Mouse (Mus musculus): Measurements from ENCODE around the gene Nol8. TPM values are rescaled to one million over a fixed set of nuclear protein-coding genes. Genes with fewer than 3 reads are reported as not detected.
A peak's percentile ranks its signal among the peaks of the same experiment; 100 is the strongest.

Gene Nol8
- total RNA-seq (2021), result 10 to 100 TPM; 14.9 to 16.9 TPM

DNA sequence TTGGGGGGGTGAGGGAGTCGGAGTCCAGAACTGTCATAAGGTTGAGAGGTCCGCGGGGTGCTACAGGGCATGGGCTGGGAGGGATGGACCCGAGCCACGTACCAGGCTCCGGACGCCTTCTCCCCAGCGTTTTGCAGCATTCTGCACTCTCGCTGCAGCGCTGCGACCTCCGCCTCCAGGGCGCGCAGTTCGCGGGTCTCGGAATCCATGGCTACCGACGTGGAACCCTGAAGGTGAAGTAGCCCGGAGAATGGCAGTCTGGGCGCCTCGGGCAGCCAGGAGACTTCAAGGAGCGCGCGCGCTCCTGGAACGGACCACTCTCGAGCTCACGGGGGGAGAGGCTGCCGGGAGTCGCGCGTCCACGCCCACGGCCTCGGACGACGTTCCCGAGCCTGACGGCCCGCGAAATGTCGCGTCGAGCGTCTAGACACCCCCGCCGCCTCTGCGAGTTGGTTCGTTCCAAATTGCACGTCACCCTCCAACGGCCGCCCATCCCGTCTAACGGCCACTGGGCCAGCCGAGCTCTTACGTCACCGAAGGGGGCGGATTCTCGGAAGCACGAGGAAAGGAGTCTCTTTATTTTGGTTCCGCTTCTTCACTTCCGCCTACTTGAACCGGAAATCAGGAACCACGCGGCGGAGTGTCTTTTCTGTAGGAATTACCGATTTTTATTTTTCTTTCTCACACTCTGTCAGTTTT, at the start of gene Nol8, which contains the start of gene Cenpp:
Gene Nol8, plus strand, starts transcription at position 598 of the 699 bp plus-strand sequence.
Gene Cenpp, minus strand, starts transcription at position 305 of the 699 bp plus-strand sequence.
- intact Hi-C loops (cut with DNase I), result loop anchor here (5.0 to 10.0 kb wide), 2 partner anchors 310 to 438 kb away; partner anchors contain the start of genes Bicd2 and Card19

DNA sequence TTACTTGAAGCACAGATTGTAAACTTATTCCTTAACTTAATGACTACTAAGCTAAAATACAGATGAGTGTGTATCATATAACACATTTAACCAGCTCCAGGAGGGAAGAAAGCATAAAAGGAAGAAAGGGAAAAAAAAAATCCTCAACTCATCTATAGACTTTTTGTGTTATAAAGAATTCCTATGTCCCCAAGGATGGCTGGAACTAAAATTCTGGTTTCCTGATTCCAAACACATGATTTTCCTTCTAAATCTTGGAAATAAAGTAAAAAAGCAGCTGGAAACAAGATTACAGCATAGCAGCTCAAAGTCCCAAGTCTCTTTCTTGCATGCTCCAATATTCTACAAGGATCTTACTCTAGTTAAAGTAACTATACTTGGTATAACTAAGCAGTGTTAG, 49.3 kb upstream of the Nol8 start:
- intact Hi-C loops (cut with DNase I), result no loop called here

More for the DNA sequence above, at the start of gene Nol8, which contains the start of gene Cenpp:
- peak; percentile 97 for DNase-seq (ENCODE audit: low spot score)

DNA sequence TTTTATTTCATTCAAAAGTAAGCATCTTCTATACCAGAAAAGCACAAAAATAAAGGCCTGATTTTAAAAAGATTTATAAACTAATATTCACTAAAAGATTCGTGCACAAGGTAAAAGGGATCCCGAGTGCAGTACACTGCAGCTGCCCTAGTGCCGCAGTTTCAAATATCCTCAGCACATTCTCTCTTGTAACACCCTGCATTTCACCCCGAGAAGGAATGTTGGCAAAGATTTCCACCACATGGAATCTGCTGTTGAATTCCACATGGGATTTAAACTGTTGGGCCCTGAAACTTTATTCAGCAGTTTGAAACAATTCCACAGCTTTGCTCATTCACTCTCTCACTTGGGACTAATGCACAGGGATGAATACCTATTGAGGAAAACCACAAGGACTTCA, 45.2 kb upstream of the Nol8 start, which contains the start of gene Ogn:
Gene Ogn, plus strand, starts transcription at position 333 of the 400 bp plus-strand sequence.
- intact Hi-C loops (cut with DNase I), result no loop called here

More for the DNA sequence above, 49.3 kb upstream of the Nol8 start:
- no peak for DNase-seq (ENCODE audit: low spot score)

DNA sequence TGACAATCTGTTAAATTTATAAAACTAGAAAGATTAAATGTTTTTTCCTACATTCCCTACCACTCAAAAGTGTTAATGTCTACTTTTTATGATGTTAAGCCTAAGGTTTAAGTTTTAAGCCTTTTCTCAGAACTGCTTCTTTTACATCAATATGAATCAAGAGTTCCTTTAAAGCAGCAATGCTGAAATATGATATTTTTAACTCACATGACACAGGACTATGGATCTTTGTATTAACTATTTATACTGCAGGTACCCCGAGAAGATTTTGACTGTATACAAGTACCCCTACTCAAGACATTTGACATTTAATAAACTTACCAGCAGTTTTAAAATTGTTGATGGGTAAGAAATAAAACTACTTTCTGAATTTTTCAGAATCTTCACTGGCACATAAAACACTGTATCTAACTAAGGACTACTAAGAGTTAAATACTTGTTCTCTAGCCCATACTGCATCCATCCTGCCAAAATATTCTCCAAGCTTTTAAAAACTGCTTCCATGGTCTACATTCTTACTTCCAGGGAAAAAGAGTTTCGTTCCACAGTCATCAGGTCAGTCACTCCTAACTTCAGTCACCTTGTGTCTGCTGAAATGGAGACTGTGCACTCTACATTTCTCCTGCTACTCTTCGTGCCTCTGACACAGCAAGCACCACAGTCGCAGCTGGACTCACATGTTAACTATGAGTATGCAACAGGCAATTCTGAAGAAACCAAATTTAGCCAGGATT, 44.1 kb upstream of the Nol8 start:
- intact Hi-C loops (cut with DNase I), result no loop called here
- DNase-seq (ENCODE audit: low spot score), result no peak

More for the DNA sequence above, 45.2 kb upstream of the Nol8 start, which contains the start of gene Ogn:
- DNase-seq (ENCODE audit: low spot score), result peak; percentile 31

DNA sequence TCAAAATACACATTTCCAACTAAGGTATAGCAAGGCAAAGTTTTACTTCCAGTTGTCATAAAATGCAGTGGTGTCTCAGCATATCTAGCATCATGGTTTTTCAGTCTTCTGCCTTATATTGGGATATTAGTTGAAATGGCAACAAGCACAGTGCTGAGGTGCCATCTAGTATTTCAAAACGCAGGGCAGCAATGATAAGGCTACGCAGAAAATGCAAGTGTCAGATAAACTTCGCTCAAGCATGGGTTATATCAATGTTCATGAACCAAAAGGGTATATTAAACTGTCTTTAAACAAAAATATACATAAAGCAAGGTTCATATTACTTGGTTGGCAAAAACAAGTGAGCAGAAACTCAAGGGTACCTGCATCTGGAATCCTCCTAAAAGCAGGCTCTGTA, 35.9 kb upstream of the Nol8 start:
- no peak for DNase-seq (ENCODE audit: low spot score)
- intact Hi-C loops (cut with DNase I), result no loop called here

DNA sequence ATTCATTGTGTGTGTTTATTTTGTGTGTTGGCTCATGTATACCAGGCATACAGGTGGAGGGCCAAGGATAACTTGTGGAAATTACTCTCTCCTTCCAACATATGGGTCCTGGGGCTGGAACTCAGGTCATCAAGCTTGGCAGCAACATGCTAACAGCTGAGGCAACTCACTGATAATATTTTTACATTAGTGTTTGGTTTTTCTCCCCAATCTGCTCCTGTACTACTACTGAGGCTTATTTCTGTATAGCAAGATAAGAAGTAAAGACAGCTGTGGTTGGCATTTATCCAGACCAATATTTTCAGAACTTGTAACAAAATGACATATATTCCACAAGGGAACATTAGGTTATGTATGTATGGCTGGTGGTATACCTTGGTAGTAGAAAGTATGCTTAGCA, 34.5 kb upstream of the Nol8 start:
- DNase-seq (ENCODE audit: low spot score), result no peak
- intact Hi-C loops (cut with DNase I), result no loop called here

DNA sequence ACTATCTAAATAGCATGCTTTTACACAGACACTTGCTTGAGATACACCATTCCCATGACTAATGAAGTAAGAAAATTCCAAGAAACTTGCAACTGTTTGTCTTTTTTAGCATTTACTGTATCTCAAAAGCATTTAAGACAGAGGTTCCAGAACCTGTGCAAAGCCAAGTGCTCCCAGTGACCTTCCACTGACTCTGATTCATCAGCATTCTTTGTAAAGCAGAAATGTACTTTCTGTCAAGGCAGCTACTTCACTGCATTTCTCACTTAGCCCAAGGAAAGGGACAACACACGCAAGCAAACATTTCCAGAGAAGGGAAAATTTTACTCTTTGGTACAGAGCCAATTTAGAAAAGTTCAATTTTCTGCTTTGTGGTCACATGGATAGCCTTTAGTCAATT, 29.7 kb upstream of the Nol8 start:
- no peak for DNase-seq (ENCODE audit: low spot score)
- intact Hi-C loops (cut with DNase I), result no loop called here

DNA sequence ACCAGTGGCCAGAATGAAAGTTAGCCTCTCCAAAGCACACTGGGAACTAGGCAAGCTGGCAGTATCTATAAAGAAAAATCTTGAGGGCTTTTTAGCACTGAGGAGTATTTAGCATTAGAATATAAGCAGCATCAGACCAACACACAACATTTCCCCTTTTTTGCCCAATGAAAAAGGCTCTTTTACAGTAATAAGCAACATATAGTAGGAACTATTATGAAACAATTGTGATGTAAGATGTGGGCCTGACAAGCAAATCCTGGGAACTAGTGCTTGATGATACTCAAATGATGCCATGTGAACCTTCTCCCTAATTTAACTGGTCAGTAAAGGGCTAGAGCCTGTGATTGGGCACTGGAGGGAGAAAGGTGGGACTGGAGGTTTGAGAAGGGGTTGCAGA, 24.7 kb upstream of the Nol8 start:
- intact Hi-C loops (cut with DNase I), result no loop called here
- no peak for DNase-seq (ENCODE audit: low spot score)

DNA sequence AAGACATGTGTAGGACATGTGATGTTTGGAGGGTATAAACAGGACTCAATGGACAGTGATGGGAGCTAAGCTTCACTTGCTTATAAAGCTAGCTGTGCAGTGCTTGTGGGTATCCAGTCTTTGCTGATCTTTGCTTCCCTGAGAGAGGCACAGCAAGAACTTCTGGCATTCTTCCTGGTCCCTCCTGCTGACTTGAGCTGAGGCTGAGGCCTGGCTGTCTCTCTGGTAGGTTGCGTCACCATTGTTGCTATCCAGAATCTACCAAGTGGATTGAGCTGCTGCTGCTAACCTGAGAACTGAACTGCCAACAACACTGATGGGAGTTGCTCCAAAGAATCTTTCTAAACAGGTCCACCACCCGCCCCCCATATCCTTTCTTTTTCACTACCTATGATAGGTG, 23.8 kb upstream of the Nol8 start:
- intact Hi-C loops (cut with DNase I), result no loop called here
- DNase-seq (ENCODE audit: low spot score), result no peak

DNA sequence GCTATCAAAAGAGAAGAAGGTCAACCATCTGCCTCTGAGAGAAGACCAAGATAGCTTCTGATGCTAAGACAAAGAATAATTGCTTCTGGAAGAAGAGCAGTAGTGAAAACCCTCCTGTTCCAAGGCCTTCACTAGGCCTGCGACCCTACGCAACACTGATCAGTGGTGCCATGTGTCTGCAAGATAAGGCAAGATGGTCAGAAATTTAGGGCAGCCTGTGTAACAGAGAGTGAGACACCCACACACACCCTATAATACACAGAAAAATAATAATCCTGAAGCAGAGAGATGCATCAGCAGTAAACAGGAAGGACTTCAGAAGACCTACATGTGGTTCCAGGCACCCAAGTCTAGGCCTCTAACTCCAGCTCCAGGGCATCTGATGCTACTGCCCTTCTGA, 12.9 kb upstream of the Nol8 start:
- no peak for DNase-seq (ENCODE audit: low spot score)
- intact Hi-C loops (cut with DNase I), result loop anchor here (5.0 kb wide), 2 partner anchors 78 to 303 kb away; no protein-coding TSS in a partner anchor

DNA sequence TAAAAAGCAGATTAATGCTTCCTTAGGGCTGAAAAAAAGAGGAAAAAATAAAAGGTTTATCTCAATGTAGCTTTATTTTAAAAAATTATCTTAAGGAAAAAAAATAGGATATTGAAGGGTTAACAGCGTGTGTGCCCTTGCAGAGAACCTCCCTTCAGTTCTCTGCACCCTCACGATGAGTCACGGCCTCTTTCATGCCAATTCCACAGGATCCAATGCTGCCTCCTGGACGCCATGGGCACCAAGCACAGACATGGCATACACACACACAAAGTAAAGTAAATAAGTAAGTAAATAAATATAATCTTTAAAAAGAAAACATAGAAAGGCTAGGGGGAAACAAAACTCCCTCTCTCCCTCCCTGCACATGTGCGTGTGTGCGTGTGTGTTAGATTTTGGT, 10.2 kb upstream of the Nol8 start:
- intact Hi-C loops (cut with DNase I), result loop anchor here (5.0 kb wide), 2 partner anchors 80 to 305 kb away; no protein-coding TSS in a partner anchor
- no peak for DNase-seq (ENCODE audit: low spot score)

DNA sequence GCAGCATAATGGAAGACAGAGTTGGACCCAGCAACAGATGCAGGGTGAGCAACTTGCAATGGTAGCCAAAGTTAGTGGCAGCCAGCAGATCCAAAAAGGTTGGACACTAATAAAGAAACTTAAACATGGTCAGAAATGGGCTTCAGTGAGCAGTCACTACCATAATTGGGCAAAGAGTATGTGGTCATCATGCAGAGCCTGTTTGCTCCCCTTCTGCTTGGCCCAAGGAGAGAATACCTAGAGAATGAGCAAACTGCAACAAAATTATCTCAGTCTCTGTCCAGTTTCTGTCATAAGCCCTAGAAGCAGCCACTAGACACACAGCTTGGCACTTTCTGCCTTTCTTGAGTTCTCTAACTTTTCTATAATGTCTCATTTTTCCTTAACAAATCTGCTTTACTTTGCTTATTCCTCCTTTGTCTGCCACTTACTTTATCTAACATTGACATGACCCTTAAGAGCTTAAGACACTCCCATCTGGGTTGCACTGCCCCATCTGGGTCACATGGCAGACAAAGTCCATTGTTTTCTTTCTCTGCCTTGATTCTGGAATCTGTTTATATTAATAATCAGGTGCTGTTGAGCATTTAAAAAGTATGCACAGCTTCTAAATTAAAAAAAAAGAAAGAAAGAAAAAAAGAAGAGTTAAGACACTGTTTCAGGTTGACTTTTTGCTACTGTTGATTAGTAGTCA, 9.1 kb upstream of the Nol8 start:
- DNase-seq (ENCODE audit: low spot score), result no peak
- intact Hi-C loops (cut with DNase I), result loop anchor here (5.0 kb wide), 2 partner anchors 82 to 307 kb away; no protein-coding TSS in a partner anchor

DNA sequence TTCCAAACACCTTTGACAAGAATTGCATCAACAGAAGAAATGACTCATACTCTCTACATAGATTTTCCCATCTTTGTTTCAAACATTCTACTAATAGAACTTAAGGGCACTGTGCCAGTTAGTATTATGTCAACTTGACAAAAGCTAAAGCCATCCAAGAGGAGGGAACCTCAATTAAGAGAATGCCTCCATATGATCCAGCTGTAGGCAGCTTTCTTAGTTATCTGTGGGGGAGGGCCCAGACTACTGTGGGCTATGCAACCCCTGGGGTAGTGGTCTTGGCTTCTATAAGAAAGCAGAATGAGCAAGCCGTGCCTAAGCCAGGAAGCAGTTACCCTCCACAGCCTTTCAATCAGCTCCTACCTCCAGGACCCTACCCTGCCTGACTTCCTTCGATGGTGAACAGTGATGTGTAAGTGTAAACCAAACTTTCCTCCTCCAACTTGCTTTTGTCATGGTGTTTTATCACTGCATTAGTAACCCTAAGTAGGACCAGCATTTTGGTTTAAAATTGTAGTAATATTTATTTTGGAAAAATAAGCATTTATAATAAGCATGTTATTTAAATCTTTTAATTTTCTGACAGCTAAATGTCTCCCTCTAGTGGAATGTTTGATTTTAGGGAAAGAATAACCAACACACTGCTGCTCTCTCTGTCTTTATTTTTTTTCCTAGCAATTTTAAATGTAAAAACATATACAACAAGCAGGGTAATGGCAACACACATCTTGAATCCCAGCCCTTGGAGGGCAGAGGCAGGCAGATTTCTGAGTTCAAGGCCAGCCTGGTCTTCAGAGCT, 7.9 kb upstream of the Nol8 start:
- no peak for DNase-seq (ENCODE audit: low spot score)
- intact Hi-C loops (cut with DNase I), result loop anchor here (1.0 to 5.0 kb wide), 4 partner anchors 83 to 308 kb away; no protein-coding TSS in a partner anchor

DNA sequence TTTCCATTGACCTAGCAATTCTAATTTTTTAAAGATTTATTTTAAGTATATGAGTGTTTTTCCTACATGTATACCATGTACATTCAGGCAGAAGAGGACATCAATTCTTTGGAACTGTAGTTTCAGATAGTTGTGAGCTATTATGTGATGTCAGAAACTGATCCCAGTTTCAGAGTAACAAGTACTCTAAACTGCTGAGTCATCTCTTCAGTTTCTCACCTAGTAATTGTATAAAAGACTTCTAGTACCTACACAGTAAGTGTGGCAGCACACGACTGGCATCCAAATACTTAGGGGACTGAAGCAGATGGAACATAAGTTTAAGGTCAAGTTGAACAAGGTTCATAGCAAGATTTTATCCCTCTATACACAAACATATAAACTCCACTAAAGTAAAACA, 6.9 kb upstream of the Nol8 start:
- DNase-seq (ENCODE audit: low spot score), result no peak
- intact Hi-C loops (cut with DNase I), result loop anchor here (5.0 kb wide), 1 partner anchor 254 kb away; no protein-coding TSS in a partner anchor

DNA sequence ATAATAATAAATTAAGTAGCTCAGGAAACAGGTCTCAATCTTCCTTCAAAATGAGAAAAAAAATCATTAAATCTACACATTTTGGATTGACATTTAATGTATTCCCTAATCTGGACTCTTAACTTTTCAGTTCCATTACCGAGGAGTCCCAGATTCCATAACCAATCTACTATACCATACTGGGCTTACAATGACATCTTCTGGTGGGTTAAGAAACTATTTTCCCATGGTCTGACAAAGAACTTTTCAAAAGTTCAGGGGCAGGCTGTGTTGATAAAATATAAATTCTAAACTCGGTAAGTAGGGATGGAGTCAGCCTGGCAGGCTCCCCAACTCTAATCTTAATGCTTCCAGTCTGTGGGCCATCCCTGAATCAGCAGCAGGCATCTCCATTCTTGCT, 1.7 kb upstream of the Nol8 start:
- DNase-seq (ENCODE audit: low spot score), result no peak
- intact Hi-C loops (cut with DNase I), result loop anchor here (5.0 to 10.0 kb wide), 2 partner anchors 309 to 436 kb away; partner anchors contain the start of genes Bicd2 and Card19

DNA sequence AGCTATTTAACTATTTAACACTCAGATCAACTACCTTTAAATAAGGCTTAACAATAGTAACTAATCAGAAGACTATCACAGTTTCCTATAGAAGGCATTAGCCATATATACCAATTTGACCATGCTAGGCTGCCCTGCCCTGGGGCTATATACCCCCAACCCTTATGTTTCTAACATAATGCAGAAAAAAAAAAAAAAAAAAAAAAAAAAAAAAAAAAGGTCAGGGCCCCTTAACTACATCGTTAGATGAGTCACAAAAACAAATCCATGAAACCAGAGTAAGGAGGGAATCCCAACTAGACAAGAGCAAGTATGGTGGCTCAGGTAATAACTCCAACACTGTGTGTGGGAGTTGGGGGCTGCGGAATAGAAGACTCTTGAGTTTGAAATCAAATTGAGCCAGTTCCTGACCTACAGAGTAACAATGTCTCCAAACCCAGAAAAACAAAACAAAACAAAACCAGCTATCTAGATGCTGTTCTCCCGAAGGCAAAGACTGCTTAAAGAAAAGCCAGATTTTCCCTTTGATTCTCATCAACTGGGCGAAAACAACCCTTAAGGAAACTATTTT, 1.0 kb upstream of the Nol8 start:
- intact Hi-C loops (cut with DNase I), result loop anchor here (5.0 to 10.0 kb wide), 2 partner anchors 310 to 437 kb away; partner anchors contain the start of genes Bicd2 and Card19

DNA sequence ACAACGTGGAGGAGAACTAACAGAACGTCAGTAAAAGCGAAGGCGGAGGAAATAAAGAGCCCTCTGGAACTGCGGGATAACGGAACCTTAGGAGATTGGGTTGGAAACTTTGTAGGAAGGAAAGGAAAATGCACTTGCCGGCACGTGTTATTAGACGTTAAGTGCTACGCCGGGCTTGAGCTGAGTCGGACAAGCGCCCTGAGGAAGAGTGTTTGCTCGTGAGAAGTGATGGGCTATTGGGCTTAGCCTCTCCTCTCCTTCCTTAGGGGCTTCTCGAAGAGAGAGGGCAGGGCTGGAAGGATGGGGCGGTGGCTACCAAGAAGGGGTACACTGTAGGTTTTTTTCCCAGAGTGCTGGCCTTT, 283 bp downstream of the Nol8 start:
- no peak for DNase-seq (ENCODE audit: low spot score)
- intact Hi-C loops (cut with DNase I), result loop anchor here (5.0 to 10.0 kb wide), 2 partner anchors 311 to 438 kb away; partner anchors contain the start of genes Bicd2 and Card19

More for the DNA sequence above, 1.0 kb upstream of the Nol8 start:
- no peak for DNase-seq (ENCODE audit: low spot score)

DNA sequence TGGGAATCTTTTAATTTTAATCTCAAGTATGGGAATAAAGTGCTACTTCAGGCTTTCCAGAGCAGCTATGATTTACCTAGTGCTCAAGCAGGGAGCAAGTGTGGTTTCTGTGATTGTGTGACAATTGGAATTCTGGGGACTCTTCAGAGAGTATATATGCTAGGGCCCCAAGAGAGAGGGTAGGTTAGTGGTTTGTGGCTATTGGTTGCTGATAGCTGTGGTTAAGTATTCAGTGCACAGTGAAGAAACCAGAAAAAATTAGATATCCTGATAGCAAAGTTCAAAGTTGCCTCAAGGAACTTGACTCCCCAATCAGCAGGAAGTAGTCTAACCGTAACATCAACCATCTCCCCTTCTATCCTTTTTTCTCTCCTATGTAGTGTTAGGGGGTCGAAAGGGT, 24.9 kb downstream of the Nol8 start:
- no peak for DNase-seq (ENCODE audit: low spot score)
- intact Hi-C loops (cut with DNase I), result no loop called here

Data from heart, postnatal 25 days (tissue).